Mouse (Mus musculus) lung, postnatal 0 days (tissue): Measurements from ENCODE around the gene Gm20517. TPM values are rescaled to one million over a fixed set of nuclear protein-coding genes. Genes with fewer than 3 reads are reported as not detected.
A peak's percentile ranks its signal among the peaks of the same experiment; 100 is the strongest.

Experiments used
- ATAC-seq: fragments of 200-750 bp; cut with Nextera tagmentation; 2 replicates; pipeline ENCODE4 v1.8.0; 2017; ENCODE audit warnings: moderate library complexity
- DNase-seq: peaks from one replicate; pipeline ENCODE4 v3.0.0-alpha.2; 2016; ENCODE audit warnings: low spot score
- H3K27ac ChIP-seq: fragments of 300-500 bp; sonication (generic); 2 replicates; pipeline ENCODE4 v1.5.1; 2014; ENCODE audit warnings: antibody characterized with exemption, mild to moderate bottlenecking, low read length, mixed read lengths
- H3K27me3 ChIP-seq: fragments of 300-500 bp; sonication (generic); replicated peaks from 2 replicates; pipeline ENCODE4 v1.6.1; 2014; ENCODE audit warnings: low read length, mixed read lengths; ENCODE audit not compliant: insufficient read depth
- H3K36me3 ChIP-seq: fragments of 300-500 bp; sonication (generic); 2 replicates; pipeline ENCODE4 v1.6.1; 2014; ENCODE audit warnings: low read length, mixed read lengths; ENCODE audit not compliant: insufficient read depth
- H3K4me1 ChIP-seq: fragments of 300-500 bp; sonication (generic); 2 replicates; pipeline ENCODE4 v1.6.1; 2014; ENCODE audit warnings: antibody characterized with exemption, low read depth, low read length, mixed read lengths; ENCODE audit not compliant: insufficient read depth
- H3K4me2 ChIP-seq: fragments of 300-500 bp; sonication (generic); replicated peaks from 2 replicates; pipeline ENCODE4 v1.6.1; 2014; ENCODE audit warnings: low read depth, mild to moderate bottlenecking, low read length, moderate library complexity, mixed read lengths
- H3K4me3 ChIP-seq: fragments of 300-500 bp; sonication (generic); 2 replicates; pipeline ENCODE4 v1.5.1; 2014; ENCODE audit warnings: low read depth, low read length
- H3K9ac ChIP-seq: fragments of 300-500 bp; sonication (generic); replicated peaks from 2 replicates; pipeline ENCODE4 v1.6.1; 2014; ENCODE audit warnings: low read depth, mild to moderate bottlenecking
- H3K9me3 ChIP-seq: fragments of 300-500 bp; sonication (generic); 2 replicates; pipeline ENCODE4 v1.6.1; 2016; ENCODE audit warnings: low read length, mixed read lengths
- CTCF ChIP-seq: IDR thresholded peaks from 2 replicates; pipeline ENCODE4 v1.5.1; 2016; ENCODE audit warnings: antibody characterized with exemption, mild to moderate bottlenecking
- EP300 ChIP-seq: IDR thresholded peaks from 2 replicates; pipeline ENCODE4 v1.6.1; 2016; ENCODE audit warnings: antibody characterized with exemption, mild to moderate bottlenecking, control low read depth
- WGBS: fragments of 180-500 bp; shearing (Covaris S2); extraction: QIAGEN DNeasy Blood & Tissue Kit; methylation state at CpG from one replicate; pipeline ENCODE4 v1.1.7; 2014; 5-methylcytosine and 5-hydroxymethylcytosine counted together
- polyA plus RNA-seq: library from polyadenylated mRNA; unstranded; fragments of >200 nt; fragmentation: Nextera tagmentation; extraction: Ambion mirVana; gene quantifications from 2 replicates; pipeline ENCODE4 v1.2.1, GENCODE M21; 2015

The Gm20517 gene
- polyA plus RNA-seq, 1 experiment from 2014 or later, result 1.4 TPM

DNA sequence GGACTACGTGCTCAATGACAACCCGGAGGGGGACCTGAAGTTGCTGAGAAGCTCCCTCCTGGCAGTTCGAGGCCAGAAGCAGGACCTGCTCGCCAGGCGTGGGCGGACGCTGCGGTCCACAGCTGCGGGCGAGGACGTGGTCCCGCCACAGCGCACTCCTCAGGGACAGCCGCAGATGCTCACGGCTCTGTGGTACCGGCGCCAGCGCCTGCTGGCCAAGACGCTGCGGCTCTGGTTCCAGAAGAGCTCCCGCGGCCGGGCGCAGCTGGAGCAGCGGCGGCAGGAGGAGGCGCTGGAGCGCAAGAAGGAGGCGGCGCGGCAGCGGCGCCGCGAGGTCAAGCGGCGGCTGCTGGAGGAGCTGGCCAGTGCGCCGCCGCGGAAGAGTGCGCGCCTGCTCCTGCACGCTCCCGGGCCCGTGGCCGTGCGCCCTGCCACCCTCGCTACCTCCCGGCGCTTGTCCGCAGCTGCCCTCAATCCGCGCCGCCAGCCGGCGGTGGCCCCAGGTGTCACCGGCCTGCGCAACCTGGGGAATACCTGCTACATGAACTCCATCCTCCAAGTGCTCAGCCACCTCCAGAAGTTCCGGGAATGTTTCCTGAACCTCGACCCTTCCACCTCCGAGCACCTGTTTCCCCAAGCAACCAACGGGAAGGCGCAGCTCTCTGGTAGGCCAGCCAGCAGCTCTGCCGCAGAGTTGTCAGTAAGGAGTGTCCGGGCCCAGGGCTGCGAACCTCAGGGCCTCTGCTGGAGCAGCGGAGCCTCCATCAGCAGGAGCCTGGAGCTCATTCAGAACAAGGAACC is 61.1 kb downstream of the Gm20517 start:
- Histone ChIP-seq H3K9ac (no peak overlapping the region), H3K27me3 (no peaks in the 10 kb centered on the region), H3K9me3 (no peaks in the 10 kb centered on the region), H3K4me1 (peaks cover 8% of the 10 kb centered on the region; the same call in 1 of the 2 replicates), H3K4me3 (peak overlapping the region; percentile 31), H3K36me3 (no peaks in the 10 kb centered on the region), H3K27ac (no peak overlapping the region), H3K4me2 (peak overlapping the region; percentile 78)
- peak; percentile 92 for ATAC-seq
- DNase-seq, result peak; percentile 91
- TF ChIP-seq EP300 (no peak), CTCF (peak; percentile 60)
- 6% methylated on average over 57 of the region's 68 CpGs for WGBS

DNA sequence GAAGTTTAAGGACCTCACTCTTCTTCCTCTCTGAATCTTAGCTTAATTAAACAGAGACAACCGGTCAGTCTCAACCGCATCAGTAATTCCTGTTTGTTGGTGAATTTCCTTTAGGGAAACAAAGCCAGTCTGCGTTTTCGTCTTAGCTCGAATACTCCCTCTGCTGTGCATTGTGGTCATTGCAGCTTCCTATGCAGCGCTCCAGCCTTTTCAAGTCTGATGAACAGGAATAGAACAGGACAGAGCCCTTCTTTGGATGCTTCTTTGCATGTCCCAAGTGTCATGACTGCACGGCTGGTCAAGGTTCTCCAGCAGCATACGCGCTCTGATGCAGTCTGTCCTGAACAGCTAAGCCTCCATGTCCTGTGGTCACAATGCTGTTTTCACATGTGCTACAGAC is 65.2 kb downstream of the Gm20517 start:
- no peaks in the 10 kb centered on the region for H3K9me3 ChIP-seq
- no peak overlapping the region for H3K27ac ChIP-seq
- no peak overlapping the region for H3K4me3 ChIP-seq
- TF ChIP-seq EP300 (no peak), CTCF (peak; percentile 96)
- no peaks in the 10 kb centered on the region for H3K27me3 ChIP-seq
- WGBS, result 19% methylated on average over 9 of the region's 9 CpGs
- ATAC-seq, result no peak
- H3K36me3 ChIP-seq, result no peaks in the 10 kb centered on the region
- no peak overlapping the region for H3K4me2 ChIP-seq
- no peak overlapping the region for H3K9ac ChIP-seq
- DNase-seq, result peak; percentile 81
- H3K4me1 ChIP-seq, result peaks cover 8% of the 10 kb centered on the region; the same call in 1 of the 2 replicates

GRCm38 (mm10) chr17:47678238-47678637 is 66.8 kb downstream of the Gm20517 start:
- 65% methylated on average over 5 of the region's 5 CpGs for WGBS
- Histone ChIP-seq H3K27me3 (no peaks in the 10 kb centered on the region), H3K9me3 (no peaks in the 10 kb centered on the region), H3K27ac (no peak overlapping the region), H3K4me3 (no peak overlapping the region), H3K36me3 (no peaks in the 10 kb centered on the region), H3K4me1 (no peaks in the 10 kb centered on the region; the same call in 1 of the 2 replicates), H3K9ac (no peak overlapping the region), H3K4me2 (no peak overlapping the region)
- TF ChIP-seq EP300, result no peak
- TF ChIP-seq CTCF, result no peak
- ATAC-seq, result peak; percentile 83
- DNase-seq, result peak; percentile 48

DNA sequence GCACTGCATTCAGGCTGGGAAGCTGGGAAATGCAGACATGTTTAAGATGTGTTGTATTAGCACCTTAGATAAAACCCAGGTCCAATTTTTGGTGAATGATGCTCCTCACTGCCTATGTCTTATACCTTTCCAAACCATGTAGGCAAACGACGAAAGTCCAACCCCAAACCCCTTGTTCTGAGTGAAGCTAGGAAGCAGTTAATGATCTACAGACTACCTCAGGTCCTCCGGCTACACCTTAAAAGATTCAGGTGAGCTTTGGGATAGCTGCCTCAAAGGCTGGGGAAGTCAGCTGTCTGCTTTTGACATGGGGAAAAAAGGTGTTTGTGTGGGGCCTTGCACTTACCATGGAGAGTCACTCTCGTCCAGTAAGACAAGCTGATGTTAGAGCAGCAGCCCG is 67.3 kb downstream of the Gm20517 start:
- Histone ChIP-seq H3K36me3 (no peaks in the 10 kb centered on the region), H3K27ac (no peak overlapping the region), H3K4me3 (no peak overlapping the region), H3K4me1 (no peaks in the 10 kb centered on the region), H3K9me3 (no peaks in the 10 kb centered on the region), H3K9ac (no peak overlapping the region), H3K4me2 (no peak overlapping the region), H3K27me3 (no peaks in the 10 kb centered on the region)
- DNase-seq, result no peak
- WGBS, result 66% methylated on average over 5 of the region's 5 CpGs
- ATAC-seq, result peak; percentile 39; the same call in 1 of the 2 replicates
- TF ChIP-seq EP300 (no peak), CTCF (no peak)

DNA sequence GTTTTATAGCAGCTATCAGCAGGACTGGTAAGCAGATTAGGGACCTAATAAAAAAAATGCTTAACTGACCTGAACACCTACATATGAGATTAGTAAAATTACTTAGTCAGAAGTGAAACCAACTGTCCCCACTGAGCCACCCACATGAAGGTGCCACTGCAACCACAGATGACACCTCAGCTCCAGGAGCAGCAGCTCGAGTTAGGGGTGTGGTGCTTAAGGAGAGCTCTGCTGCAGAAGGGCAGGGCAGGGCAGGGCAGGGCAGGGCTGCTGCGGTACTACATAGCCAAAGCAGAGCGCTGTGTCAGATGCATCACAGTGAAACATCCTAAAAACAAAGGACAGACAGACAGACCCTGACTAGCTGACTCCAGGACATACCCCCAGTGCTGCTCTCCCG is 71.4 kb downstream of the Gm20517 start:
- Histone ChIP-seq H3K27me3 (no peaks in the 10 kb centered on the region), H3K27ac (no peak overlapping the region), H3K4me3 (no peak overlapping the region), H3K4me1 (peaks cover 6% of the 10 kb centered on the region; the same call in 1 of the 2 replicates), H3K4me2 (no peak overlapping the region), H3K9ac (no peak overlapping the region), H3K36me3 (peaks cover 7% of the 10 kb centered on the region; the same call in 1 of the 2 replicates), H3K9me3 (no peaks in the 10 kb centered on the region)
- TF ChIP-seq EP300 (no peak), CTCF (no peak)
- DNase-seq (no peak), ATAC-seq (no peak)
- WGBS, result 69% methylated on average over 4 of the region's 4 CpGs

DNA sequence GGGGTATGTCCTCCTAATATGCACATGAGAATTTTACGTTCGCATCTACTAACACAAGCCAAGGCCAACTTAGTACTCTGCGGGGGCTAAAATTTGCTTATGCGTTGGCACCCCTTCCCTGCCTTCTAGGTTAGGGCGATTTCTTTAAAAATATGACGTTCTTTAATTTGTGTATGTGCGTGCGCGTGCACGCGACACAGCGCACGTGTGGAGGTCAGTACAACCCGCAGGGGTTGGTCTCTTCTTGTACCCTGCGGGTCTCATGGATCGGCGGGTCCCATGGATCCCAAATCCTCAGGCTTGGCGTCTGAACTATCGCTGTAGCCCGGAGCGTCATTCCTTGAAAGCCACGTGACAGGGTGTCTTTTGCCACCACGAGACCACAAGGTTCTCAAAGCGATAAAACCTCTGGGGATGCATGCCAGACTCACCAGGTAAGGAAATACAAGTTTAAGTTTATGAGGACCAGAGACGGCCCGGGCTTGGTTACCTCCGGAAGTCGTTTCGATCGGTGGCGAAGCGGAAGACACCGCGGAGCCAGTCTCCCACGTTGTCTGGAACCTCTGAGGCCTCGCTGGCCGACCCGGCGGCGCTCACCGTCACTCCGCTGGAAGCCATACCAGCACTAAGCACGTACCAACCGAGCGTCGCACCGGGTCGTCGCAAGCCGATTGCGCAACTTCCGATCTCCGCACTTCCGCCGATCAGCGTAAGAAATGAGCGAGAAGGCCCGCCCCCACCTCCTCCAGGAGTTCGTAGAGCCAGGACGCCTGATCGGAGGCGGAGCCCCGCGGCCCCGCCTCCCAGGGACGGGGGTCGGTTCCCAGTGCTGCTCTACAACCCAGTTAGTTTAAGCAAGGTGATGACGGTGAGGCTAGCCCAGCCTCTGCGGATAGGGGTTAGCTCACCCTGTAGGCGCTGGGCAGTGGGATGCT is 76.3 kb downstream of the Gm20517 start:
- H3K4me1 ChIP-seq, result peaks cover 8% of the 10 kb centered on the region; the same call in 1 of the 2 replicates
- H3K9ac ChIP-seq, result peak overlapping the region; percentile 78
- H3K27me3 ChIP-seq, result no peaks in the 10 kb centered on the region
- TF ChIP-seq EP300 (0 out of 2 replicates have a peak, but pooled peaks have one; percentile 14), CTCF (no peak)
- H3K36me3 ChIP-seq, result peaks cover 7% of the 10 kb centered on the region; the same call in 1 of the 2 replicates
- peak overlapping the region; percentile 74 for H3K4me3 ChIP-seq
- WGBS, result under 1% methylated on average over 70 of the region's 70 CpGs
- peak; percentile 98 for DNase-seq
- no peaks in the 10 kb centered on the region for H3K9me3 ChIP-seq
- peak overlapping the region; percentile 87 for H3K27ac ChIP-seq
- peak overlapping the region; percentile 99 for H3K4me2 ChIP-seq
- ATAC-seq, result peak; percentile 93
